26 mouse cellular contexts compared by ENCODE assay signal in genomic region chr1:164522377-164523150, GRCm38 (mm10).
DNase-seq lines count a peak whose midpoint lies in the region; ATAC-seq and TF ChIP-seq lines count a peak whose summit lies in the region.
"Had no signal": no experiment of that assay in that cellular context is flagged by ENCODE, and none has a peak within 500 bp of the region (broad histone marks: within the 10 kb centered on the region; RNA-seq: fewer than 3 reads in every experiment).

No protein-coding gene starts in this region.

- H3K9ac ChIP-seq in intestine, embryonic 14.5 days (ENCODE audit: low read length) = no peak overlapping the region
- H3K9ac ChIP-seq in intestine, postnatal 0 days (ENCODE audit: low read depth, low read length) = no peak overlapping the region
- H3K9ac ChIP-seq in stomach, embryonic 16.5 days (ENCODE audit: low read length) = no peak overlapping the region
- H3K9ac ChIP-seq: forebrain, embryonic 13.5 days; heart, embryonic 13.5 days; hindbrain, embryonic 12.5 days; hindbrain, embryonic 15.5 days had no signal

- no peak for TF ChIP-seq CTCF in intestine, postnatal 0 days (IDR thresholded peaks at IDR 0.05; ENCODE audit: low read depth)

- DNase-seq in intestine, embryonic 14.5 days (ENCODE audit: low spot score) = peak; percentile 38
- DNase-seq in ES-CJ7 (ENCODE audit: low read depth, low spot score) = peak; percentile 78
- peak; percentile 47 for DNase-seq in ZHBTc4 (ENCODE audit: low read depth, low spot score)
- DNase-seq in cerebellum, postnatal 36 days = no peak
- no peak for DNase-seq in T-cell, adult 2 months (ENCODE audit: low spot score)
- no peak for DNase-seq in embryo, embryonic 10 days (ENCODE audit: low spot score)
- DNase-seq: adrenal gland, postnatal 14 days; cerebellum, adult 11 months; cerebellum, adult 2 months; cerebellum, adult 9-11 months; cerebellum, postnatal 25 days; gastrocnemius, postnatal 10 days; gastrocnemius, postnatal 36 days; heart, postnatal 14 days had no signal

- WGBS in intestine, embryonic 14.5 days = 81% methylated on average over 3 of the region's 3 CpGs
- 73% methylated on average over 3 of the region's 3 CpGs for WGBS in intestine, postnatal 0 days
- WGBS in stomach, embryonic 16.5 days = 62% methylated on average over 3 of the region's 3 CpGs

- no peaks in the 10 kb centered on the region for H3K4me1 ChIP-seq in intestine, embryonic 14.5 days (replicated peaks; ENCODE audit: control insufficient read depth, insufficient read depth, low read length)
- no peaks in the 10 kb centered on the region; the same call in 1 of the 2 replicates for H3K4me1 ChIP-seq in intestine, postnatal 0 days (replicated peaks; ENCODE audit: control insufficient read depth, insufficient read depth, low read length)
- H3K4me1 ChIP-seq in stomach, embryonic 16.5 days (ENCODE audit: control insufficient read depth, insufficient read depth, low read length) = no peaks in the 10 kb centered on the region
- H3K4me1 ChIP-seq: forebrain, embryonic 10.5 days; forebrain, embryonic 13.5 days; hindbrain, embryonic 12.5 days; hindbrain, embryonic 15.5 days had no signal

- no peak for ATAC-seq in intestine, embryonic 14.5 days (replicated peaks; ENCODE audit: low FRiP score, low TSS enrichment, low read depth)
- ATAC-seq in intestine, postnatal 0 days = no peak
- peak; percentile 89 for ATAC-seq in stomach, embryonic 16.5 days (ENCODE audit: insufficient read depth, low FRiP score)
- ATAC-seq: CD4-positive, CD25-positive, alpha-beta regulatory T cell, adult 4 months; forebrain, embryonic 13.5 days; forebrain, embryonic 16.5 days; intestine, embryonic 16.5 days; Patski had no signal

- no peak overlapping the region for H3K4me2 ChIP-seq in intestine, embryonic 14.5 days (ENCODE audit: low read length)
- no peak overlapping the region for H3K4me2 ChIP-seq in intestine, postnatal 0 days (replicated peaks; ENCODE audit: low read depth)
- no peak overlapping the region for H3K4me2 ChIP-seq in stomach, embryonic 16.5 days (ENCODE audit: low read depth, low read length)
- H3K4me2 ChIP-seq: forebrain, embryonic 13.5 days; heart, embryonic 13.5 days; hindbrain, embryonic 12.5 days; hindbrain, embryonic 15.5 days had no signal

- no peak overlapping the region for H3K27ac ChIP-seq in intestine, embryonic 14.5 days (ENCODE audit: low read depth)
- H3K27ac ChIP-seq in intestine, postnatal 0 days (ENCODE audit: low read depth, low read length) = no peak overlapping the region
- peak overlapping the region; percentile 69 for H3K27ac ChIP-seq in stomach, embryonic 16.5 days (ENCODE audit: low read length)
- H3K27ac ChIP-seq: forebrain, embryonic 10.5 days; forebrain, embryonic 13.5 days; heart, embryonic 13.5 days; hindbrain, embryonic 12.5 days; hindbrain, embryonic 15.5 days had no signal

- H3K4me3 ChIP-seq in intestine, embryonic 14.5 days (ENCODE audit: low read depth, low read length) = no peak overlapping the region
- no peak overlapping the region for H3K4me3 ChIP-seq in intestine, postnatal 0 days (ENCODE audit: low read depth, low read length)
- no peak overlapping the region for H3K4me3 ChIP-seq in stomach, embryonic 16.5 days (replicated peaks; ENCODE audit: low read length)
- H3K4me3 ChIP-seq: forebrain, embryonic 10.5 days; forebrain, embryonic 13.5 days; heart, embryonic 13.5 days; hindbrain, embryonic 12.5 days; hindbrain, embryonic 15.5 days had no signal

- no peaks in the 10 kb centered on the region for H3K27me3 ChIP-seq in intestine, embryonic 14.5 days (replicated peaks; ENCODE audit: control insufficient read depth, insufficient read depth, low read length)
- H3K27me3 ChIP-seq in intestine, postnatal 0 days (replicated peaks; ENCODE audit: control insufficient read depth, insufficient read depth, low read length) = no peaks in the 10 kb centered on the region
- no peaks in the 10 kb centered on the region for H3K27me3 ChIP-seq in stomach, embryonic 16.5 days (ENCODE audit: control insufficient read depth, insufficient read depth, low read length)
- H3K27me3 ChIP-seq: forebrain, embryonic 13.5 days; heart, embryonic 13.5 days; hindbrain, embryonic 12.5 days; hindbrain, embryonic 15.5 days; Patski had no signal

- no peaks in the 10 kb centered on the region for H3K36me3 ChIP-seq in intestine, embryonic 14.5 days (ENCODE audit: control insufficient read depth, insufficient read depth, low read length)
- H3K36me3 ChIP-seq in intestine, postnatal 0 days (ENCODE audit: control insufficient read depth, insufficient read depth) = no peaks in the 10 kb centered on the region
- H3K36me3 ChIP-seq in stomach, embryonic 16.5 days (ENCODE audit: control insufficient read depth, insufficient read depth, low read length) = no peaks in the 10 kb centered on the region
- H3K36me3 ChIP-seq: forebrain, embryonic 10.5 days; G1E; heart, embryonic 13.5 days; hindbrain, embryonic 12.5 days; hindbrain, embryonic 15.5 days had no signal

- H3K9me3 ChIP-seq in intestine, embryonic 14.5 days (ENCODE audit: control insufficient read depth, low read length) = no peaks in the 10 kb centered on the region
- no peaks in the 10 kb centered on the region for H3K9me3 ChIP-seq in intestine, postnatal 0 days (ENCODE audit: control insufficient read depth)
- no peaks in the 10 kb centered on the region for H3K9me3 ChIP-seq in stomach, embryonic 16.5 days (replicated peaks; ENCODE audit: control insufficient read depth, low read length)
- H3K9me3 ChIP-seq: forebrain, embryonic 10.5 days; forebrain, embryonic 13.5 days; G1E; heart, embryonic 13.5 days; hindbrain, embryonic 12.5 days; hindbrain, embryonic 15.5 days had no signal

Comparison
In these comparisons a context has a peak if more than half of its experiments do, and no peak if none do; other contexts are left out.
1. DNase-seq: peak in intestine, embryonic 14.5 days (single experiment), ES-CJ7 (single experiment) and ZHBTc4 (single experiment); none in cerebellum, postnatal 36 days (0 of 2), T-cell, adult 2 months (single experiment) and embryo, embryonic 10 days (single experiment).